ENCODE assay signal across 19 mouse cellular contexts in the genomic region with DNA sequence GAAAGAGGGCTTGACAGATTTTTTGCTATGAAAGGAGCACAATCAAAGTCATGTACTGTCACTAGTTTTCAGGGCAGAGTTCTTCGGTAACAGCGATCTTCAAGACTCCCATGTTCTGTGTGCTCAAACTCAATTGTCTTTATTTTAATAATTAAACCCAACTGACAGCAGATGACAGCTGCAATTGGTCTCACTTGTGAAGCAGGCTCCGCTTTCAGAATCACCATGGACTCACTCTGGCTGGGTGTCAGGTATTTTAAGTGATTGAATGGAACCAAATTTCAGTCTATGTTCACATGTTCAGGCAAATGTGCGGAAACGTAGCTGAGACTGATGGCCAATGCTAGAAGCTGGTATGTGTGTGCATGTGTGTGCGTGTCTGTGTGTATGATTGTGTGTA.
DNase-seq lines count a peak whose midpoint lies in the region; ATAC-seq lines count a peak whose summit lies in the region.
"Had no signal": no experiment of that assay in that cellular context is flagged by ENCODE, and none has a peak within 500 bp of the region (broad histone marks: within the 10 kb centered on the region; RNA-seq: fewer than 3 reads in every experiment).

No protein-coding gene starts in this region.

- no peak overlapping the region for H3K4me3 ChIP-seq in forebrain, embryonic 14.5 days (ENCODE audit: low read depth, low read length)
- H3K4me3 ChIP-seq in forebrain, embryonic 12.5 days (replicated peaks): no peak overlapping the region
- no peak overlapping the region for H3K4me3 ChIP-seq in hindbrain, embryonic 14.5 days (replicated peaks; ENCODE audit: low read length)
- H3K4me3 ChIP-seq in hindbrain, embryonic 12.5 days: no peak overlapping the region
- H3K4me3 ChIP-seq in midbrain, embryonic 11.5 days (ENCODE audit: low read depth, low read length): no peak overlapping the region
- H3K4me3 ChIP-seq in midbrain, embryonic 14.5 days (replicated peaks; ENCODE audit: low read depth, low read length): no peak overlapping the region
- H3K4me3 ChIP-seq in embryonic facial prominence, embryonic 14.5 days (ENCODE audit: low read depth, low read length): no peak overlapping the region
- H3K4me3 ChIP-seq: hindbrain, embryonic 15.5 days had no signal

- no peak overlapping the region for H3K27ac ChIP-seq in forebrain, embryonic 14.5 days (ENCODE audit: low read depth, low read length)
- no peak overlapping the region for H3K27ac ChIP-seq in forebrain, embryonic 12.5 days
- peak overlapping the region; percentile 32; the same call in 1 of the 2 replicates for H3K27ac ChIP-seq in hindbrain, embryonic 14.5 days
- no peak overlapping the region for H3K27ac ChIP-seq in hindbrain, embryonic 12.5 days
- no peak overlapping the region for H3K27ac ChIP-seq in midbrain, embryonic 11.5 days (ENCODE audit: low read depth, low read length)
- no peak overlapping the region for H3K27ac ChIP-seq in midbrain, embryonic 14.5 days (replicated peaks; ENCODE audit: low read depth, low read length)
- no peak overlapping the region for H3K27ac ChIP-seq in embryonic facial prominence, embryonic 14.5 days (replicated peaks; ENCODE audit: low read depth, low read length)
- H3K27ac ChIP-seq: hindbrain, embryonic 15.5 days had no signal

- H3K4me1 ChIP-seq in forebrain, embryonic 14.5 days (ENCODE audit: control insufficient read depth, insufficient read depth, low read length): 0 out of 2 replicates have a peak, but pooled peaks cover 4% of the 10 kb centered on the region
- peaks cover 7% of the 10 kb centered on the region; the same call in 1 of the 2 replicates for H3K4me1 ChIP-seq in forebrain, embryonic 12.5 days
- H3K4me1 ChIP-seq in hindbrain, embryonic 14.5 days (replicated peaks; ENCODE audit: control insufficient read depth, insufficient read depth, low read length): peaks cover 6% of the 10 kb centered on the region; the same call in 1 of the 2 replicates
- 0 out of 2 replicates have a peak, but pooled peaks cover 5% of the 10 kb centered on the region for H3K4me1 ChIP-seq in hindbrain, embryonic 12.5 days
- no peaks in the 10 kb centered on the region for H3K4me1 ChIP-seq in midbrain, embryonic 11.5 days (ENCODE audit: control insufficient read depth, insufficient read depth, low read length)
- H3K4me1 ChIP-seq in midbrain, embryonic 14.5 days (ENCODE audit: control insufficient read depth, insufficient read depth, low read length): no peaks in the 10 kb centered on the region
- no peaks in the 10 kb centered on the region for H3K4me1 ChIP-seq in embryonic facial prominence, embryonic 14.5 days (ENCODE audit: control insufficient read depth, insufficient read depth, low read length)

- peak; percentile 17 for DNase-seq in forebrain, embryonic 14.5 days (ENCODE audit: low spot score)
- no peak for DNase-seq in hindbrain, embryonic 14.5 days (ENCODE audit: low spot score)
- DNase-seq in midbrain, embryonic 11.5 days (ENCODE audit: low spot score, missing footprints): peak; percentile 82
- no peak for DNase-seq in midbrain, embryonic 14.5 days
- peak; percentile 85 for DNase-seq in embryonic facial prominence, embryonic 14.5 days (ENCODE audit: low spot score)
- no peak for DNase-seq in right cerebral cortex, postnatal 4 days
- DNase-seq: adrenal gland, postnatal 14 days; cerebellum, adult 18-20 months; cerebellum, adult 9-11 months; cerebellum, postnatal 36 days; gastrocnemius, postnatal 36 days; heart, adult 11 months; kidney, adult 2 months had no signal

- H3K9ac ChIP-seq in forebrain, embryonic 14.5 days (ENCODE audit: low read length): no peak overlapping the region
- no peak overlapping the region for H3K9ac ChIP-seq in forebrain, embryonic 12.5 days
- H3K9ac ChIP-seq in hindbrain, embryonic 14.5 days: no peak overlapping the region
- H3K9ac ChIP-seq in hindbrain, embryonic 12.5 days: no peak overlapping the region
- no peak overlapping the region for H3K9ac ChIP-seq in midbrain, embryonic 11.5 days (ENCODE audit: low read length)
- no peak overlapping the region for H3K9ac ChIP-seq in midbrain, embryonic 14.5 days (replicated peaks; ENCODE audit: low read length)
- no peak overlapping the region for H3K9ac ChIP-seq in embryonic facial prominence, embryonic 14.5 days (ENCODE audit: low read depth, low read length)
- H3K9ac ChIP-seq: hindbrain, embryonic 15.5 days had no signal

- no peaks in the 10 kb centered on the region for H3K9me3 ChIP-seq in forebrain, embryonic 14.5 days (replicated peaks; ENCODE audit: control insufficient read depth, low read length)
- no peaks in the 10 kb centered on the region for H3K9me3 ChIP-seq in forebrain, embryonic 12.5 days
- no peaks in the 10 kb centered on the region for H3K9me3 ChIP-seq in hindbrain, embryonic 14.5 days (ENCODE audit: control insufficient read depth, low read length)
- no peaks in the 10 kb centered on the region for H3K9me3 ChIP-seq in hindbrain, embryonic 12.5 days (replicated peaks)
- H3K9me3 ChIP-seq in midbrain, embryonic 11.5 days (ENCODE audit: control insufficient read depth, low read length): no peaks in the 10 kb centered on the region
- H3K9me3 ChIP-seq in midbrain, embryonic 14.5 days (ENCODE audit: control insufficient read depth, low read length): no peaks in the 10 kb centered on the region
- no peaks in the 10 kb centered on the region for H3K9me3 ChIP-seq in embryonic facial prominence, embryonic 14.5 days (ENCODE audit: control insufficient read depth, low read length)
- H3K9me3 ChIP-seq: hindbrain, embryonic 15.5 days had no signal

- H3K27me3 ChIP-seq in forebrain, embryonic 14.5 days (replicated peaks; ENCODE audit: control insufficient read depth, insufficient read depth, low read length): no peaks in the 10 kb centered on the region
- H3K27me3 ChIP-seq in forebrain, embryonic 12.5 days: no peaks in the 10 kb centered on the region
- H3K27me3 ChIP-seq in hindbrain, embryonic 14.5 days (ENCODE audit: control insufficient read depth, insufficient read depth, low read length): no peaks in the 10 kb centered on the region
- no peaks in the 10 kb centered on the region for H3K27me3 ChIP-seq in hindbrain, embryonic 12.5 days
- H3K27me3 ChIP-seq in midbrain, embryonic 11.5 days (ENCODE audit: control insufficient read depth, insufficient read depth, low read length): no peaks in the 10 kb centered on the region
- no peaks in the 10 kb centered on the region for H3K27me3 ChIP-seq in midbrain, embryonic 14.5 days (ENCODE audit: control insufficient read depth, insufficient read depth, low read length)
- peaks cover 11% of the 10 kb centered on the region; the same call in 1 of the 2 replicates for H3K27me3 ChIP-seq in embryonic facial prominence, embryonic 14.5 days (replicated peaks; ENCODE audit: control insufficient read depth, insufficient read depth, low read length)
- H3K27me3 ChIP-seq: CH12.LX; hindbrain, embryonic 15.5 days had no signal

- ATAC-seq in forebrain, embryonic 14.5 days: no peak
- ATAC-seq in forebrain, embryonic 12.5 days (ENCODE audit: low FRiP score): no peak
- no peak for ATAC-seq in hindbrain, embryonic 14.5 days (ENCODE audit: low FRiP score)
- no peak for ATAC-seq in hindbrain, embryonic 12.5 days (ENCODE audit: low FRiP score)
- no peak for ATAC-seq in midbrain, embryonic 11.5 days (ENCODE audit: low FRiP score)
- ATAC-seq in midbrain, embryonic 14.5 days (ENCODE audit: low FRiP score, low TSS enrichment): no peak
- ATAC-seq in embryonic facial prominence, embryonic 14.5 days (ENCODE audit: low read depth): peak; percentile 18; the same call in 1 of the 2 replicates
- ATAC-seq: activated CD4-positive, CD25-positive, alpha-beta regulatory T cell, adult 4 months; Patski had no signal

- H3K4me2 ChIP-seq in forebrain, embryonic 14.5 days (ENCODE audit: low read length): no peak overlapping the region
- no peak overlapping the region for H3K4me2 ChIP-seq in forebrain, embryonic 12.5 days
- no peak overlapping the region for H3K4me2 ChIP-seq in hindbrain, embryonic 14.5 days (replicated peaks)
- H3K4me2 ChIP-seq in hindbrain, embryonic 12.5 days (replicated peaks): no peak overlapping the region
- H3K4me2 ChIP-seq in midbrain, embryonic 11.5 days: no peak overlapping the region
- H3K4me2 ChIP-seq in midbrain, embryonic 14.5 days (ENCODE audit: low read length): no peak overlapping the region
- no peak overlapping the region for H3K4me2 ChIP-seq in embryonic facial prominence, embryonic 14.5 days (ENCODE audit: low read depth, low read length)
- H3K4me2 ChIP-seq: hindbrain, embryonic 15.5 days had no signal

- H3K36me3 ChIP-seq in forebrain, embryonic 14.5 days (ENCODE audit: control insufficient read depth, insufficient read depth, low read length): no peaks in the 10 kb centered on the region
- no peaks in the 10 kb centered on the region for H3K36me3 ChIP-seq in forebrain, embryonic 12.5 days (replicated peaks)
- no peaks in the 10 kb centered on the region for H3K36me3 ChIP-seq in hindbrain, embryonic 14.5 days (replicated peaks; ENCODE audit: control insufficient read depth, insufficient read depth)
- H3K36me3 ChIP-seq in hindbrain, embryonic 12.5 days: no peaks in the 10 kb centered on the region
- H3K36me3 ChIP-seq in midbrain, embryonic 11.5 days (ENCODE audit: control insufficient read depth, insufficient read depth, low read length): no peaks in the 10 kb centered on the region
- H3K36me3 ChIP-seq in midbrain, embryonic 14.5 days (ENCODE audit: control insufficient read depth, insufficient read depth, low read length): no peaks in the 10 kb centered on the region
- no peaks in the 10 kb centered on the region for H3K36me3 ChIP-seq in embryonic facial prominence, embryonic 14.5 days (ENCODE audit: control insufficient read depth, insufficient read depth, low read length)
- H3K36me3 ChIP-seq: hindbrain, embryonic 15.5 days had no signal

- WGBS in forebrain, embryonic 14.5 days: 79% methylated on average over 6 of the region's 6 CpGs
- WGBS in forebrain, embryonic 12.5 days: 85% methylated on average over 6 of the region's 6 CpGs
- WGBS in hindbrain, embryonic 14.5 days: 59% methylated on average over 6 of the region's 6 CpGs
- 65% methylated on average over 6 of the region's 6 CpGs for WGBS in hindbrain, embryonic 12.5 days
- 89% methylated on average over 6 of the region's 6 CpGs for WGBS in midbrain, embryonic 11.5 days
- WGBS in midbrain, embryonic 14.5 days: 72% methylated on average over 6 of the region's 6 CpGs
- WGBS in embryonic facial prominence, embryonic 14.5 days: 43% methylated on average over 6 of the region's 6 CpGs

Comparison
In these comparisons a context has a peak if more than half of its experiments do, and no peak if none do; other contexts are left out.
1. DNase-seq: peak in forebrain, embryonic 14.5 days (single experiment), midbrain, embryonic 11.5 days (single experiment) and embryonic facial prominence, embryonic 14.5 days (single experiment); none in hindbrain, embryonic 14.5 days (single experiment), midbrain, embryonic 14.5 days (single experiment) and right cerebral cortex, postnatal 4 days (single experiment).